Mouse (Mus musculus) lung, embryonic 16.5 days (tissue): ENCODE measurements at regions not wholly inside any gene's neighbourhood (a gene's known extent, or its start where the extent isn't known, plus 50 kb on each side); places are given as distances from the start of the nearest gene placed in this dataset.

Source experiments
- ATAC-seq: fragments of 200-750 bp; cut with Nextera tagmentation; 2 replicates; pipeline ENCODE4 v1.8.0; 2017; ENCODE audit warnings: low read depth, mild to moderate bottlenecking, moderate library complexity
- H3K27ac ChIP-seq: fragments of 300-500 bp; sonication (generic); 2 replicates; pipeline ENCODE4 v1.5.1; 2014; ENCODE audit warnings: mild to moderate bottlenecking, control low read depth, low read length
- H3K27me3 ChIP-seq: fragments of 300-500 bp; sonication (generic); 2 replicates; pipeline ENCODE4 v1.6.1; 2014; ENCODE audit warnings: low read depth, low read length, mixed read lengths; ENCODE audit not compliant: control insufficient read depth, insufficient read depth
- H3K36me3 ChIP-seq: fragments of 300-500 bp; sonication (generic); 2 replicates; pipeline ENCODE4 v1.6.1; 2014; ENCODE audit warnings: low read length; ENCODE audit not compliant: control insufficient read depth, insufficient read depth
- H3K4me1 ChIP-seq: fragments of 300-500 bp; sonication (generic); replicated peaks from 2 replicates; pipeline ENCODE4 v1.6.1; 2014; ENCODE audit warnings: low read length, mixed read lengths; ENCODE audit not compliant: control insufficient read depth, insufficient read depth
- H3K4me2 ChIP-seq: fragments of 300-500 bp; sonication (generic); 2 replicates; pipeline ENCODE4 v1.6.1; 2014; ENCODE audit warnings: low read depth, low read length, control low read depth
- H3K4me3 ChIP-seq: fragments of 300-500 bp; sonication (generic); 2 replicates; pipeline ENCODE4 v1.5.1; 2014; ENCODE audit warnings: mild to moderate bottlenecking, low read length, control low read depth
- H3K9ac ChIP-seq: fragments of 300-500 bp; sonication (generic); 2 replicates; pipeline ENCODE4 v1.6.1; 2014; ENCODE audit warnings: low read length, control low read depth
- H3K9me3 ChIP-seq: fragments of 300-500 bp; sonication (generic); 2 replicates; pipeline ENCODE4 v1.6.1; 2016; ENCODE audit warnings: low read length; ENCODE audit not compliant: control insufficient read depth
- WGBS: fragments of 180-500 bp; shearing (Covaris S2); extraction: QIAGEN DNeasy Blood & Tissue Kit; methylation state at CpG from one replicate; pipeline ENCODE4 v1.1.7; 2014; 5-methylcytosine and 5-hydroxymethylcytosine counted together

- Histone ChIP-seq H3K4me2 (no peak overlapping the region), H3K9ac (no peak overlapping the region), H3K27me3 (no peaks in the 10 kb centered on the region), H3K4me3 (no peak overlapping the region), H3K27ac (no peak overlapping the region), H3K36me3 (no peaks in the 10 kb centered on the region), H3K9me3 (no peaks in the 10 kb centered on the region; the same call in 1 of the 2 replicates), H3K4me1 (no peaks in the 10 kb centered on the region)
- WGBS, result 63% methylated on average over 11 of the region's 11 CpGs
- ATAC-seq, result no peak
Measured at GRCm38 (mm10) chr19:57552964-57553740, 57.7 kb upstream of the Atrnl1 start.

- no peak for ATAC-seq
- 81% methylated on average over 6 of the region's 6 CpGs for WGBS
Measured at GRCm38 (mm10) chr19:57554086-57554485, 56.7 kb upstream of the Atrnl1 start.

GRCm38 (mm10) chr19:57555313-57555712 lies 55.5 kb upstream of the Atrnl1 start:
- H3K4me3 ChIP-seq, result no peak overlapping the region
- H3K4me1 ChIP-seq, result no peaks in the 10 kb centered on the region
- H3K27me3 ChIP-seq, result no peaks in the 10 kb centered on the region
- no peak overlapping the region for H3K4me2 ChIP-seq
- no peak overlapping the region for H3K27ac ChIP-seq
- no peaks in the 10 kb centered on the region for H3K36me3 ChIP-seq
- 23% methylated on average over 5 of the region's 5 CpGs for WGBS
- H3K9ac ChIP-seq, result no peak overlapping the region
- no peak for ATAC-seq
- no peaks in the 10 kb centered on the region; the same call in 1 of the 2 replicates for H3K9me3 ChIP-seq

More at GRCm38 (mm10) chr19:57554086-57554485, 56.7 kb upstream of the Atrnl1 start:
- Histone ChIP-seq H3K4me3 (no peak overlapping the region), H3K9me3 (no peaks in the 10 kb centered on the region; the same call in 1 of the 2 replicates), H3K4me1 (no peaks in the 10 kb centered on the region), H3K27me3 (no peaks in the 10 kb centered on the region), H3K9ac (no peak overlapping the region), H3K4me2 (no peak overlapping the region), H3K27ac (no peak overlapping the region), H3K36me3 (no peaks in the 10 kb centered on the region)

GRCm38 (mm10) chr19:57558420-57558967 lies 52.3 kb upstream of the Atrnl1 start:
- no peak for ATAC-seq
- Histone ChIP-seq H3K4me3 (no peak overlapping the region), H3K9me3 (no peaks in the 10 kb centered on the region; the same call in 1 of the 2 replicates), H3K27me3 (no peaks in the 10 kb centered on the region), H3K4me1 (no peaks in the 10 kb centered on the region), H3K4me2 (no peak overlapping the region), H3K27ac (no peak overlapping the region), H3K9ac (no peak overlapping the region), H3K36me3 (no peaks in the 10 kb centered on the region)
- WGBS, result 80% methylated on average over 19 of the region's 19 CpGs

GRCm38 (mm10) chr19:57560757-57561156 lies 50.1 kb upstream of the Atrnl1 start:
- H3K4me2 ChIP-seq, result no peak overlapping the region
- H3K4me3 ChIP-seq, result no peak overlapping the region
- no peaks in the 10 kb centered on the region for H3K36me3 ChIP-seq
- H3K9me3 ChIP-seq, result no peaks in the 10 kb centered on the region; the same call in 1 of the 2 replicates
- H3K27me3 ChIP-seq, result no peaks in the 10 kb centered on the region
- 47% methylated on average over 3 of the region's 3 CpGs for WGBS
- no peak overlapping the region for H3K27ac ChIP-seq
- H3K9ac ChIP-seq, result no peak overlapping the region
- no peak for ATAC-seq
- no peaks in the 10 kb centered on the region for H3K4me1 ChIP-seq
